Mouse (Mus musculus) T-helper 17 cell (primary cell): ENCODE measurements around the gene Gm45808.

Experiments used
- in situ Hi-C, 2 experiments: fragments of 300-600 bp; cut with MboI, MseI; formaldehyde crosslinking; loops; 1 replicate in 1 of 2; 2 replicates in 1 of 2; pipeline ENCODE4 v1.15.1; 2025; ENCODE audit warnings: high pct_unique_total_duplicates in 2 of 2

Gene Gm45808

GRCm38 (mm10) chr7:45454971-45455370, 31.6 kb downstream of the Gm45808 start:
- in situ Hi-C loops, result no loop called here

GRCm38 (mm10) chr7:45451344-45451982, 35.1 kb downstream of the Gm45808 start:
- in situ Hi-C loops, result no loop called here

GRCm38 (mm10) chr7:45449974-45450373, 36.6 kb downstream of the Gm45808 start:
- in situ Hi-C loops, result no loop called here

GRCm38 (mm10) chr7:45447325-45447990, 39.2 kb downstream of the Gm45808 start:
- in situ Hi-C loops, result no loop called here

GRCm38 (mm10) chr7:45446589-45446988, 40.0 kb downstream of the Gm45808 start:
- in situ Hi-C loops, result no loop called here

- in situ Hi-C loops, result no loop called here
These were observed 42.8 kb downstream of the Gm45808 start for GRCm38 (mm10) chr7:45443526-45444420.

- in situ Hi-C loops, result no loop called here
These were observed 48.9 kb downstream of the Gm45808 start, which contains the start of gene Ruvbl2 for GRCm38 (mm10) chr7:45437521-45438276. Ruvbl2 (minus strand) TSS chr7:45438096.

GRCm38 (mm10) chr7:45437046-45437445, 49.6 kb downstream of the Gm45808 start:
- in situ Hi-C loops, result no loop called here

- in situ Hi-C loops, result no loop called here
These were observed 50.2 kb downstream of the Gm45808 start for GRCm38 (mm10) chr7:45436444-45436843.

GRCm38 (mm10) chr7:45435038-45435437, 51.6 kb downstream of the Gm45808 start:
- in situ Hi-C loops, result no loop called here

- in situ Hi-C loops, result no loop called here
These were observed 52.2 kb downstream of the Gm45808 start, which contains the start of gene Gys1 for GRCm38 (mm10) chr7:45434203-45435015. Gys1 (plus strand) TSS chr7:45434844.

- in situ Hi-C loops, result no loop called here
These were observed 52.8 kb downstream of the Gm45808 start for GRCm38 (mm10) chr7:45433835-45434202.

- in situ Hi-C loops, result no loop called here
These were observed 60.1 kb downstream of the Gm45808 start for GRCm38 (mm10) chr7:45426556-45426955.

- in situ Hi-C loops, result no loop called here
These were observed 65.4 kb downstream of the Gm45808 start for GRCm38 (mm10) chr7:45421194-45421593.

GRCm38 (mm10) chr7:45420615-45420919, 66.0 kb downstream of the Gm45808 start, which contains the start of gene Lhb:
Lhb (plus strand) TSS chr7:45420820.
- in situ Hi-C loops, result no loop called here

GRCm38 (mm10) chr7:45419859-45420614, 66.6 kb downstream of the Gm45808 start:
- in situ Hi-C loops, result no loop called here

- in situ Hi-C loops, result no loop called here
These were observed 68.6 kb downstream of the Gm45808 start for GRCm38 (mm10) chr7:45417962-45418492.
